In genomic region chr17:33358411-33359384, GRCm38 (mm10) we compare ENCODE assay signal across 8 mouse cellular contexts. TPM values are rescaled to one million over a fixed set of nuclear protein-coding genes. Genes with fewer than 3 reads are reported as not detected.
DNase-seq lines count a peak whose midpoint lies in the region; ATAC-seq and TF ChIP-seq lines count a peak whose summit lies in the region.

Gene Zfp81 (minus strand): TSS chr17:33358878.

- H3K9me3 ChIP-seq in kidney, embryonic 14.5 days (ENCODE audit: control insufficient read depth, low read length) = no peaks in the 10 kb centered on the region
- H3K9me3 ChIP-seq in limb, embryonic 15.5 days = no peaks in the 10 kb centered on the region

- peak within 1 kb of the TSS; percentile 21; the same call in 1 of the 2 replicates for H3K27ac ChIP-seq in bone marrow macrophage, adult 2 months (ENCODE audit: insufficient read depth, low read depth, low read length)
- H3K27ac ChIP-seq in embryonic fibroblast, embryonic 13.5 days (ENCODE audit: insufficient read depth, low read length) = no peak within 1 kb of the TSS
- H3K27ac ChIP-seq in kidney, embryonic 14.5 days (ENCODE audit: low read depth, low read length) = peak within 1 kb of the TSS; percentile 85
- H3K27ac ChIP-seq in limb, embryonic 15.5 days = peak within 1 kb of the TSS; percentile 87

- peak; percentile 89 for DNase-seq in A20 (ENCODE audit: low read depth, low spot score)
- peak; percentile 89 to 91 for DNase-seq in heart, adult 9 months (ENCODE audit: low spot score in 2 of 2)
- DNase-seq in monocyte, adult 2 months (ENCODE audit: low read depth in 1 of 2, low spot score in 2 of 2) = peak; percentile 56 to 71
- DNase-seq in spleen, postnatal 36 days (ENCODE audit: low spot score in 2 of 2) = peak; percentile 80 to 84

- peaks cover 7% of the 10 kb centered on the region for H3K4me1 ChIP-seq in bone marrow macrophage, adult 2 months (ENCODE audit: control insufficient read depth, insufficient read depth, low read length)
- no peaks in the 10 kb centered on the region for H3K4me1 ChIP-seq in embryonic fibroblast, embryonic 13.5 days (ENCODE audit: control insufficient read depth, insufficient read depth, low read length)
- H3K4me1 ChIP-seq in kidney, embryonic 14.5 days (ENCODE audit: control insufficient read depth, insufficient read depth, low read length) = 0 out of 2 replicates have a peak, but pooled peaks cover 11% of the 10 kb centered on the region
- peaks cover 8% of the 10 kb centered on the region; the same call in 1 of the 2 replicates for H3K4me1 ChIP-seq in limb, embryonic 15.5 days

- no peaks in the 10 kb centered on the region for H3K27me3 ChIP-seq in kidney, embryonic 14.5 days (ENCODE audit: control insufficient read depth, insufficient read depth, low read length)
- H3K27me3 ChIP-seq in limb, embryonic 15.5 days = no peaks in the 10 kb centered on the region

- no peak for TF ChIP-seq POLR2A in bone marrow macrophage, adult 2 months (IDR thresholded peaks at IDR 0.05; ENCODE audit: borderline replicate concordance, low read depth, low read length)
- TF ChIP-seq POLR2A in embryonic fibroblast, embryonic 13.5 days (IDR thresholded peaks at IDR 0.05; ENCODE audit: low read depth, low read length) = peak; percentile 86

- peak; percentile 100 for ATAC-seq in kidney, embryonic 14.5 days (ENCODE audit: low FRiP score, low TSS enrichment)
- peak; percentile 100 for ATAC-seq in limb, embryonic 15.5 days (ENCODE audit: insufficient number of reproducible peaks, low FRiP score, low TSS enrichment, low read depth)

- peak within 1 kb of the TSS; percentile 79 for H3K9ac ChIP-seq in kidney, embryonic 14.5 days (ENCODE audit: low read depth, low read length)
- H3K9ac ChIP-seq in limb, embryonic 15.5 days = peak within 1 kb of the TSS; percentile 82

- H3K4me2 ChIP-seq in kidney, embryonic 14.5 days (replicated peaks; ENCODE audit: low read depth, low read length) = peak within 1 kb of the TSS; percentile 74
- peak within 1 kb of the TSS; percentile 72 for H3K4me2 ChIP-seq in limb, embryonic 15.5 days

- WGBS in kidney, embryonic 14.5 days = 4% methylated on average over 47 of the region's 47 CpGs
- 4% methylated on average over 47 of the region's 47 CpGs for WGBS in limb, embryonic 15.5 days

- TF ChIP-seq CTCF in bone marrow macrophage, adult 2 months (IDR thresholded peaks at IDR 0.05; ENCODE audit: low read depth, low read length) = 0 out of 2 replicates have a peak, but pooled peaks have one; percentile 14
- TF ChIP-seq CTCF in embryonic fibroblast, embryonic 13.5 days (IDR thresholded peaks at IDR 0.05; ENCODE audit: borderline replicate concordance, insufficient read depth, low read length) = peak; percentile 23; the same call in 1 of the 2 replicates

- peak within 1 kb of the TSS; percentile 81 for H3K4me3 ChIP-seq in bone marrow macrophage, adult 2 months (ENCODE audit: insufficient read depth, low read length)
- H3K4me3 ChIP-seq in embryonic fibroblast, embryonic 13.5 days (ENCODE audit: insufficient read depth, low read length) = peak within 1 kb of the TSS; percentile 95
- H3K4me3 ChIP-seq in kidney, embryonic 14.5 days (ENCODE audit: low read length) = peak within 1 kb of the TSS; percentile 90
- H3K4me3 ChIP-seq in limb, embryonic 15.5 days = peak within 1 kb of the TSS; percentile 92

- H3K36me3 ChIP-seq in kidney, embryonic 14.5 days (ENCODE audit: control insufficient read depth, insufficient read depth, low read length) = no peaks in the 10 kb centered on the region
- H3K36me3 ChIP-seq in limb, embryonic 15.5 days = no peaks in the 10 kb centered on the region

RNA-seq across cellular contexts. Expression of gene Zfp81, which starts in this region (rescaled TPM):
- 6.5 and 7.4 TPM in 2 replicates for polyA plus RNA-seq in bone marrow macrophage, adult 2 months (2012; ENCODE audit: insufficient read depth, insufficient read length, missing spikeins)
- polyA plus RNA-seq in embryonic fibroblast, embryonic 13.5 days (2011; ENCODE audit: insufficient read length, low read depth, missing spikeins) = 14.4 and 16.3 TPM in 2 replicates
- polyA plus RNA-seq in kidney, embryonic 14.5 days (2014; fragmentation: Nextera tagmentation; extraction: Ambion mirVana) = 15.2 and 16.6 TPM in 2 replicates
- polyA plus RNA-seq in limb, embryonic 15.5 days (2015; fragmentation: Nextera tagmentation; extraction: Ambion mirVana) = 8.4 and 9.0 TPM in 2 replicates
